Comparison of ENCODE assay signal across 28 mouse cellular contexts in genomic region chr8:128168819-128169218, GRCm38 (mm10).
DNase-seq lines count a peak whose midpoint lies in the region; ATAC-seq and TF ChIP-seq lines count a peak whose summit lies in the region.
"Had no signal": no experiment of that assay in that cellular context is flagged by ENCODE, and none has a peak within 500 bp of the region (broad histone marks: within the 10 kb centered on the region; RNA-seq: fewer than 3 reads in every experiment).

No protein-coding gene starts in this region.

- WGBS in macrophage (ENCODE audit: missing documents): 83% methylated on average over 3 of the region's 3 CpGs
- WGBS in forebrain, embryonic 13.5 days: 68% methylated on average over 3 of the region's 3 CpGs

- peak in 1 of 2 experiments; percentile 33 for DNase-seq in layer of hippocampus, adult 2 months (ENCODE audit: low spot score in 2 of 2)
- no peak for DNase-seq in layer of hippocampus, postnatal 25 days (ENCODE audit: extremely low spot score in 1 of 2, low spot score in 1 of 2)
- DNase-seq in right cerebral cortex, adult 2 months (ENCODE audit: low spot score in 2 of 2): peak; percentile 36 to 47
- DNase-seq in right cerebral cortex, postnatal 14 days: no peak
- no peak for DNase-seq in thymus, adult 18-20 months
- DNase-seq: adrenal gland, postnatal 14 days; cerebellum, adult 9-11 months; gastrocnemius, adult 2 months; heart, postnatal 4 days; kidney, adult 8-10 months; kidney, postnatal 10 days; liver; lung, postnatal 36 days; midbrain, embryonic 14.5 days; retina, postnatal 1 day; thymus, postnatal 36 days had no signal

- H3K4me1 ChIP-seq in forebrain, embryonic 13.5 days: no peaks in the 10 kb centered on the region
- H3K4me1 ChIP-seq: embryonic facial prominence, embryonic 15.5 days; hindbrain, embryonic 15.5 days; intestine, embryonic 15.5 days; liver, embryonic 15.5 days; lung, embryonic 15.5 days; neural tube, embryonic 12.5 days had no signal

- no peaks in the 10 kb centered on the region for H3K36me3 ChIP-seq in macrophage (ENCODE audit: inconsistent target)
- no peaks in the 10 kb centered on the region for H3K36me3 ChIP-seq in forebrain, embryonic 13.5 days (ENCODE audit: poor library complexity, severe bottlenecking)
- H3K36me3 ChIP-seq: embryonic facial prominence, embryonic 15.5 days; heart, embryonic 15.5 days; hindbrain, embryonic 15.5 days; intestine, embryonic 15.5 days; limb, embryonic 10.5 days; liver, embryonic 15.5 days; lung, embryonic 15.5 days; neural tube, embryonic 12.5 days had no signal

- H3K27me3 ChIP-seq in forebrain, embryonic 13.5 days: no peaks in the 10 kb centered on the region
- H3K27me3 ChIP-seq: embryonic facial prominence, embryonic 15.5 days; heart, embryonic 15.5 days; hindbrain, embryonic 15.5 days; intestine, embryonic 15.5 days; liver, embryonic 15.5 days; lung, embryonic 15.5 days; neural tube, embryonic 12.5 days had no signal

- no peak for ATAC-seq in forebrain, embryonic 13.5 days
- ATAC-seq: CD4-positive, CD25-positive, alpha-beta regulatory T cell, adult 4 months; forebrain, embryonic 16.5 days; intestine, embryonic 15.5 days had no signal

- H3K9ac ChIP-seq in forebrain, embryonic 13.5 days: no peak overlapping the region
- H3K9ac ChIP-seq: embryonic facial prominence, embryonic 15.5 days; heart, embryonic 15.5 days; hindbrain, embryonic 15.5 days; intestine, embryonic 15.5 days; liver, embryonic 15.5 days; lung, embryonic 15.5 days; neural tube, embryonic 12.5 days had no signal

- H3K27ac ChIP-seq in layer of hippocampus, adult 2 months: peak overlapping the region; percentile 28; the same call in 1 of the 2 replicates
- H3K27ac ChIP-seq in macrophage: peak overlapping the region; percentile 95
- no peak overlapping the region for H3K27ac ChIP-seq in forebrain, embryonic 13.5 days
- H3K27ac ChIP-seq: embryonic facial prominence, embryonic 15.5 days; gastrocnemius, adult 2 months; heart, embryonic 15.5 days; hindbrain, embryonic 15.5 days; intestine, embryonic 15.5 days; limb, embryonic 10.5 days; liver, embryonic 15.5 days; lung, embryonic 15.5 days; neural tube, embryonic 12.5 days had no signal

- TF ChIP-seq CTCF in layer of hippocampus, adult 2 months (conservative IDR thresholded peaks at IDR 0.05): no peak

- no peak overlapping the region for H3K4me3 ChIP-seq in layer of hippocampus, adult 2 months
- H3K4me3 ChIP-seq in macrophage (ENCODE audit: inconsistent target): no peak overlapping the region
- no peak overlapping the region for H3K4me3 ChIP-seq in forebrain, embryonic 13.5 days
- H3K4me3 ChIP-seq: embryonic facial prominence, embryonic 15.5 days; gastrocnemius, adult 2 months; heart, embryonic 15.5 days; hindbrain, embryonic 15.5 days; intestine, embryonic 15.5 days; limb, embryonic 10.5 days; liver, embryonic 15.5 days; lung, embryonic 15.5 days; neural tube, embryonic 12.5 days had no signal

- H3K4me2 ChIP-seq in forebrain, embryonic 13.5 days: no peak overlapping the region
- H3K4me2 ChIP-seq: embryonic facial prominence, embryonic 15.5 days; heart, embryonic 15.5 days; hindbrain, embryonic 15.5 days; intestine, embryonic 15.5 days; liver, embryonic 15.5 days; lung, embryonic 15.5 days; neural tube, embryonic 12.5 days had no signal

- H3K79me2 ChIP-seq in macrophage (ENCODE audit: inconsistent target): peaks cover 40% of the 10 kb centered on the region

- no peaks in the 10 kb centered on the region for H3K9me3 ChIP-seq in forebrain, embryonic 13.5 days (replicated peaks)
- H3K9me3 ChIP-seq: embryonic facial prominence, embryonic 15.5 days; heart, embryonic 15.5 days; hindbrain, embryonic 15.5 days; intestine, embryonic 15.5 days; limb, embryonic 10.5 days; liver, embryonic 15.5 days; lung, embryonic 15.5 days; neural tube, embryonic 12.5 days had no signal

Comparison
In these comparisons a context has a peak if more than half of its experiments do, and no peak if none do; other contexts are left out.
1. DNase-seq: peak in right cerebral cortex, adult 2 months (2 of 2); none in layer of hippocampus, postnatal 25 days (0 of 2), right cerebral cortex, postnatal 14 days (single experiment) and thymus, adult 18-20 months (0 of 2).